Mouse (Mus musculus): Measurements from ENCODE around the gene Ppp6r2.

Gene Ppp6r2

DNA sequence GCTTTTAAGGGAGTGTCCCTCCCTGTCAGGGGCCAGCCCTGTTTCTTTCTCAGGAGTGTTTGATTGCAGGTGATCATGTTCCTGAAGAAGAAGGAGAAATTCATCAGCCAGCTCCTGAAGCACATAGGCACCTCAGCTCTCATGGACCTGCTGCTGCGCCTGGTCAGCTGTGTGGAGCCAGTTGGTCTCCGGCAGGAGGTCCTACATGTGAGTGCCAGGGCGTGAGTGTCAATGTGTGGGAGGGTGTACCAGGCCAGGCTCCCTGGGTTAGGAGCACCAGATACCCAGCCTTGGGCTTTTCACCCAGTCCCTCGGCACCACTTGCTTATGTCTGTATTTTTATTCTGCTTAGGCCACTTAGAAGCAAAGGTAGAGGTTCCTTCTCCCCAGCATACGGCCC lies 47.6 kb downstream of the Ppp6r2 start:
- no peak for DNase-seq (ENCODE audit: low spot score in 2 of 2)

- no peak for DNase-seq (ENCODE audit: low spot score in 2 of 2)
Measured at GRCm38 (mm10) chr15:89264485-89264884, 53.1 kb downstream of the Ppp6r2 start.

DNA sequence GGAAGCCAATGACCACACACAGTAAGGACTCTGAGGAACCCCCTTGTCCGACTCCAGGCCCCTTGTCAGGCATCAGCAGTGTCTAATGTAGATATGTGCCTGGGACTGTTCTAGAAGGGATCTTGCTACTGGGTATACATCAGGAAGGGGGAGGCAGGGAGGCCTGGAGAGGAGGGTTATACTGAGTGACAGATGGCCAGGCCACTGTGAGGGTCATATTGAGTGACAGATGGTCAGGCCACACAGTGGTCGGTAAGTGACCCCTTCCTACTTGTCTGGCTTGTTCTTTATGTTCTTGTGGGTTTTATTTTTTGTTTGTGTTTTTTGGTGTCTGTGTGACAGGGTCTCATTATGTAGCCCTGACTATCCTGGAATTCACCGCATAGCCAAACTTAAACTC lies 64.1 kb downstream of the Ppp6r2 start:
- DNase-seq (ENCODE audit: low spot score in 2 of 2) = no peak

DNA sequence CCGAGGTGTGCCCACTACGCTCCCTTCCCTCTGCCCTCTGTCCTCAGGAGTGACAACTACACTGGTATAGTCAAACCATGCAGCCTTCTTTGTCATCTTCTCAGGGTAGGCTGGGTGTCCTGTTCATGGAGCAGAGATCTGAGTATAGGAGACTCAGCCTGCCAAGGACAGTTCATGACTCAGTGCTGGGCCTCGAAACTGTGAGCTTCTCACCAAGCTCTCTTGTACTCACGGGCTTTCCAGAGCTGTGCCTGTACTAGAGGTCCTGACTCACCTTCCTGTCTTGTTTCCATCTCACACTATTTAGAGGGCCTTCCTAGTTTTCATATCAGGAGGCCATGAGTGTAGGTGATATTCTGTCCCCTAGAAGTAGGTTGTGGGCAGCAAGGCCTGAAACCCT lies 66.0 kb downstream of the Ppp6r2 start:
- DNase-seq (ENCODE audit: low spot score in 2 of 2) = no peak

GRCm38 (mm10) chr15:89282546-89282945 lies 71.2 kb downstream of the Ppp6r2 start:
- no peak for DNase-seq (ENCODE audit: low spot score in 2 of 2)

GRCm38 (mm10) chr15:89284094-89284493 lies 72.7 kb downstream of the Ppp6r2 start:
- DNase-seq (ENCODE audit: low spot score in 2 of 2) = no peak

- DNase-seq (ENCODE audit: low spot score in 2 of 2) = no peak
Measured at GRCm38 (mm10) chr15:89285004-89285403, 73.7 kb downstream of the Ppp6r2 start.

- no peak for DNase-seq (ENCODE audit: low spot score in 2 of 2)
Measured at GRCm38 (mm10) chr15:89285478-89285877, 74.1 kb downstream of the Ppp6r2 start.

- DNase-seq (ENCODE audit: low spot score in 2 of 2) = no peak
Measured at GRCm38 (mm10) chr15:89286114-89286513, 74.8 kb downstream of the Ppp6r2 start.

GRCm38 (mm10) chr15:89286582-89286981 lies 75.2 kb downstream of the Ppp6r2 start:
- DNase-seq (ENCODE audit: low spot score in 2 of 2) = no peak

GRCm38 (mm10) chr15:89288227-89288767 lies 76.9 kb downstream of the Ppp6r2 start:
- no peak for DNase-seq (ENCODE audit: low spot score in 2 of 2)

- DNase-seq (ENCODE audit: low spot score in 2 of 2) = no peak
Measured at GRCm38 (mm10) chr15:89289455-89289854, 78.1 kb downstream of the Ppp6r2 start.

GRCm38 (mm10) chr15:89291521-89291920 lies 80.2 kb downstream of the Ppp6r2 start:
- DNase-seq (ENCODE audit: low spot score in 2 of 2) = no peak

- DNase-seq (ENCODE audit: low spot score in 2 of 2) = no peak
Measured at GRCm38 (mm10) chr15:89292795-89293194, 81.4 kb downstream of the Ppp6r2 start.

GRCm38 (mm10) chr15:89293778-89294177 lies 82.4 kb downstream of the Ppp6r2 start:
- DNase-seq (ENCODE audit: low spot score in 2 of 2) = no peak

DNA sequence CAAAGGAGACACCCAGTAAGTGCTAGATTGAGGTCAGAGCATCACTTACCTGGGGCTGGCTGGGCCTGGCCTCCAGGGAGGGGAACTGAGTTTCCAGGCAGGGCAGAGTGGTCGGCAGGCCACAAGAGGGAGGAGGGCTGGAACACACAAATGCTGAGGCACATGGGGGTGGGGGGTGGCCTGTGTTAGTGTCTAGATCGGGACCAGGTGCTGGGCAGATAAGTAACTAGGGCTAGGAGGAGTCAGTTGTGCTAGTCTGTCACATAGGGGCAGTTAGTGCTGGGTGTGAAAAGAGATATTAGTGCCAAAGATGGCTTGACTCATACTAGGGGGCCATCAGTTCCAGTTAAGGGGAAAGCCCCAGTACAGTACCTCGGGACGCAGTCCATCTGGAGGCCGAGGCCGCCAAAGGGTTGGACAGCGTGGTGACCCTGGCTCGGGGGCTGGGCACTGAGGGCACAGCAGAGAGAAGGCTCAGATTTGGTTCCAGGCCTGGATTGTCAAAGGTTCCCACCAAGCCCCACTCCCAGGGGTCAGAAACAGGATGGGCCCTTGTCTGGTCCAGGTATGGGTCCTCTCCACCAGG lies 84.3 kb downstream of the Ppp6r2 start:
- DNase-seq (ENCODE audit: low spot score in 2 of 2) = no peak

GRCm38 (mm10) chr15:89296465-89296864 lies 85.1 kb downstream of the Ppp6r2 start:
- no peak for DNase-seq (ENCODE audit: low spot score in 2 of 2)

DNA sequence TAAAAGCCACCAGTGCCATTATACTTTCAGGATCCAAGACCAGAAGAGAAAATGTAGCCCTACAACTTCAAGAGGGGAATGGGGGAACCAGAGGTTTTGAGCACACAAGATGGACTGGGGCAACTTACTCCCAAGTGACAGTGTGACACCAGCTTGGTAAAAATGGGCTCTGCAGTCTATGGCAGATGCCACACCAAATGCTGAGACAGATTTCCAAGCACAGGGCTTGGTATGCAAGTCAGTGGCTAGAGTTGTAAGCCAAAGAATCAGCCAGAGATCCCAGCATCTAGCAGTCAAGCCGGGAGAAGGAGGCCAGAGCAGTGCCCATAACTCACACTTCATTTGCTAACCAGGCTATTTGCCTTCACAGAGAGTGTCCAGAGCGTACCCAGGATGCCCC lies 86.3 kb downstream of the Ppp6r2 start:
- DNase-seq (ENCODE audit: low spot score in 2 of 2) = no peak

- no peak for DNase-seq (ENCODE audit: low spot score in 2 of 2)
Measured at GRCm38 (mm10) chr15:89300180-89300579, 88.8 kb downstream of the Ppp6r2 start.

GRCm38 (mm10) chr15:89300600-89300999 lies 89.2 kb downstream of the Ppp6r2 start:
- no peak for DNase-seq (ENCODE audit: low spot score in 2 of 2)

DNA sequence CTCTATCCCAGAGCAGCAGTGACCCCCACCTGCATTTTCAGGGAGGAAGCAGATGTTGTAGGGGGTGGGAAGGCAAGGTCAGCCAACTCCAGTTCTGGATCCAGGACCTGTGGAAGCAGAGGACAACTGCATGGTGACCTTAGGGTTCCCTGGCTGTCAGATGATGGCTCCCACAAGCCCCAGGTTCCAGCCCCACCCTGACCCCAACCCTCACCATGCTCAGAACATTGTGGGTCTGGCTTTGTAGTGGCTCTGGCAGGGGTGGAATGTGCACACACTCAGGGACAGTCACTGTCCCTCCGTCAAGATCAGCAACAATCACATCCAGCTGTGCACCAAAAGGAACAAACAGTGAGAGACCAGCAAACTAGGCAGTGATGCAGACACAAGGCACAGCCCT lies 94.6 kb downstream of the Ppp6r2 start:
- no peak for DNase-seq (ENCODE audit: low spot score in 2 of 2)

DNA sequence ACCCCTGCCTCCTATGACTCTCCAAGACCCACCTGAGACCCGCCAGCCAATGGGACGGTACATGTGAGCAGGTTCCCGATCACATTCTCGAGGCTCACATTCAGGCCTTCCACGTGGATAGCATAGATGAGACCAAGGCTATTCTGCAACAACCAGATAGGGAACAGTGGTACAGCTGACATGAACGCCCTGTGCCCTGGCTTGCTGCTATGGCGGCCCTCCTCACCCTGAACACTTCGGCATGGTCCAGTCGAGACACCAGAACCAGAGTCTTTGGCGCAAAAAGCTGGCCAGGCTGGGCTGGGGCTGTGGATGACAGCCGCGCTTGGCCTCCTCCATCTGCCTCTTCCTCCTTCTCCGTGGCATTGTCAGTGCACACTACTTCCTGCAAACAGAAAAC lies 96.1 kb downstream of the Ppp6r2 start:
- no peak for DNase-seq (ENCODE audit: low spot score in 2 of 2)

GRCm38 (mm10) chr15:89308406-89309139 lies 97.2 kb downstream of the Ppp6r2 start:
- no peak for DNase-seq (ENCODE audit: low spot score in 2 of 2)
